Mouse (Mus musculus) G1E (cell line): Measurements from ENCODE around the gene Cic.

Experiments
- CTCF ChIP-seq: IDR thresholded peaks from 2 replicates; pipeline ENCODE4 v1.5.1; 2012; ENCODE audit warnings: low read depth, low read length, inconsistent platforms, mixed read lengths
- GATA2 ChIP-seq: IDR thresholded peaks from 2 replicates; pipeline ENCODE4 v1.6.1; 2012; ENCODE audit warnings: low read depth, low read length, inconsistent platforms, borderline replicate concordance

GRCm38 (mm10) chr7:25282731-25283211 lies 15.3 kb downstream of the Cic start:
- TF ChIP-seq CTCF (no peak), GATA2 (no peak)
